Mouse (Mus musculus): Measurements from ENCODE around the gene Actr3b.

DNA sequence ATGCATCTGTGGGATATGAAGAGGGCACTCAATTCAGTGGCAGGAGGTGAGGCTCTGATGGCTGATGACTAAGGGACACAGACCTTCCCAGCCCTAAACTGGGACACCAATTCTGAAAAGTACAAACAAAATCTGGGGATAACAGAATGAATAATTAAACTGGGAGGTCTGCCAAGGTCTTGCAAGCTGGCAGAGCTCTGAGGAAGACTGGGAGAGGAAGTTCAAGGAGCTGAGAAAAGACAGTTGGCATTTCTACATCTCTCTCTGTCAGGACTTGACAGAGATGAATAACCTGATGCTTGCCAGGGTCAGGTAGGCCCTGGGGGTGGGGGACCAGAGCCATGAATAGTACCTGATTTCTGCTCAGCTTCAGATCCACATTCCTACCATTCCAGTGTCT, 8.2 kb upstream of the Actr3b start:
- TF ChIP-seq CTCF (IDR thresholded peaks at IDR 0.05; ENCODE audit: low read depth, low read length): no peak
- no peak for TF ChIP-seq POLR2A (IDR thresholded peaks at IDR 0.05; ENCODE audit: insufficient read depth, low read length)
- TF ChIP-seq EP300 (IDR thresholded peaks at IDR 0.05; ENCODE audit: insufficient read depth, low read depth, low read length): no peak

Measured in ES-Bruce4 (cell line).